Mouse (Mus musculus): ENCODE data around the gene Cdc14a.
A peak's percentile ranks its signal among the peaks of the same experiment; 100 is the strongest.

The Cdc14a gene

DNA sequence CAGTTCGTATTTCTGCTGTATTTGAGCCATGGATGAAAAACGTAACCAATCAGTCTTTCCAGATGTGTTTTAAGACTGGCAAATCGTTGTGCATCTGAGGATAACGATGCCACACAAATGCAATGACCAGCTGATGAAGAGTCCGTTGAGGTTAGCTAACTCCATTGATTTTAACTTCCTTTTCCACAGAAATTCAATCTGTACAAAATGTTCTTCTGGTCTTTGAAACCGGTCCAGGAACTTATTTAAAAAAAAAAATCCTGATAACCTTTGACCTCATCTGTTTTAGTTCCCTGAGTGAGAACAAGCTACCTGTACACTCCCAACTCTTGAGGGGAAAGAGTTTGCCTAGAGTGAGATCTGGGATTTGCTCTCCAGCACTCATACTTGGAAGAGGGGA lies 152.2 kb downstream of the Cdc14a start:
- DNase-seq (ENCODE audit: low read depth, low spot score): no peak

DNA sequence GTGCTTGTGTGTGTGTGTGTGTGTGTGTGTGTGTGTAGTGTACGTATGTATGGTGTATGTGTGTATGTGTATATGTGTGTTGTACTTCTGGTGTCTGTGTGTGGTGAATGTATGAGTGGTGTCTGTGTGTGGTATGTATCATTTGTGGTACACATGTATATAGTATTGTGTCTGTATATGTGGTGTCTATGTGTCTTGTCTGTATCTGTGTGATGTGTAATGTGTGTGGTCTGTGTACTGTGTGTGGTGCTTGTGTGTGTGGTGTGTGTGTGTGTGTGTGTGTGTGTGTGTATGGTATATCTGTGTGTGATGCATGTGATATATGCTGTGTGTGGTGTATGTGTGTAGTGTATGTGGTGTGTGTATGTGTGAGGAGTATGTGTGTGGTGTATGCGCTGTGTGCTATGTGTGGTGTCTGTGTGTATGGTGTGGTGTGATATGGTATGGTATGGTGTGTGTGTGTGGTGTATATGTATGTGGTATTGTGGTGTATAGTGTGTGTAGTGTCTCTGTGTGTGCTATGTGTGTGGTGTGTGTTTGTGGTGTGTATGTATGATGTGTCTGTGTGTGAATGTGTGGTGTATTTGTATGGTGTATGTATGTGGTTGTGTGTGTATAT lies 156.7 kb downstream of the Cdc14a start:
- no peak for DNase-seq (ENCODE audit: low read depth, low spot score)

DNA sequence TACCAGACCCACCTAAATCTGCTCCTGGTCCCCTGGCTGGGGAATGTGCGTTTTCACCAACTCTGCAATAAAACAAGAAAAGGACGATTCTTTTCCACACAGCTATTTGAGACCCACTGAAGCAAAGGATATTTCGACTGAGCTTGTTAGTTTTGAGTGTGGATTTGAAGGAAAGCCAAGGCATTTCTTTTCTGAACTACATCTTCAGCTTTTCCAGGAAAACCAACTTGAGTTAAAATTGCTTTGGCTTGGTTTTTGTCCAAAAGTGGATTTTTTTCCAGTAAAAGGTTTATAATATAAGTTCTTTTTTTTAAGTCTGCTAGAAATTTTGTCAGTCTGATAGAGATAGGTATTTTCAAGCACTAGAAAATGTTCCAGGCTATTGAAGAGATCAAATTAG lies 157.5 kb downstream of the Cdc14a start:
- DNase-seq (ENCODE audit: low read depth, low spot score): no peak

DNA sequence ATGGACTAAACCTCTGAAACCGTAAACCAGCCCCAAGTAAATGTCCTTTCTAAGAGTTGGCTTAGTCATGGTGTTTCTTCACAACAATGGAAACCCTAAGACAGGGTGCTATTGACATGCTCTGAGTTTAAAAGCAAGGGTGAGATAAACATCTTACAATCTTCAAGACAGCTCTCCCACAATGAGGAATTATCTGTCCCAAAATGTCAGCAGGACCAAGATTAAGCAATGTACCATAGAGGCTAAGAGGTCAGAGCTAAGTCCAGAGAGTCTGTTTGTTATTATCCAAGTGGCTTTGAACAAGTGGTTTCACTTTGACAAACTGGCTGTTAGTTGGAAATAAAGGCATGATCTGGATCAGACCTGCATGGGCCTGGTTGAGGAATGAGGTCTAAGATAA lies 159.9 kb downstream of the Cdc14a start:
- no peak for DNase-seq (ENCODE audit: low read depth, low spot score)

DNA sequence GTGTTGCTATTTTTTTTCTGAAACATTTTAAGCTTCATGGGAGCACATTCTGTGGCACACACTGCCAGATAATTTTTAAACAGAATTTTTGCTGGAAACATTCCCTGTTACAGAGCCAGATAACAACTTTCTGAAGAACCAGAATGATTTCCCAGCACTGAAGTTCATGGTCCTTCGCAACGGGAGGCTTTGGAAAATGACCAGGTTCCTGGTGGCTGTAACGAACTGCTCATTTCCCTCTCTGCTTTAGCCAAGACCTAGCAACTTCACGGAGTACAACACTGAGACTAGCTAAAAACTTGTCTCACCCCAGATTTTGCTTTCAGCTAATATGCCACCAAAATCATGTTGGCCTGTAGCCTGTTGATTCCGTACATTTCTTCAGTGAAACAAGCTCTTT lies 160.8 kb downstream of the Cdc14a start:
- DNase-seq (ENCODE audit: low read depth, low spot score): no peak

DNA sequence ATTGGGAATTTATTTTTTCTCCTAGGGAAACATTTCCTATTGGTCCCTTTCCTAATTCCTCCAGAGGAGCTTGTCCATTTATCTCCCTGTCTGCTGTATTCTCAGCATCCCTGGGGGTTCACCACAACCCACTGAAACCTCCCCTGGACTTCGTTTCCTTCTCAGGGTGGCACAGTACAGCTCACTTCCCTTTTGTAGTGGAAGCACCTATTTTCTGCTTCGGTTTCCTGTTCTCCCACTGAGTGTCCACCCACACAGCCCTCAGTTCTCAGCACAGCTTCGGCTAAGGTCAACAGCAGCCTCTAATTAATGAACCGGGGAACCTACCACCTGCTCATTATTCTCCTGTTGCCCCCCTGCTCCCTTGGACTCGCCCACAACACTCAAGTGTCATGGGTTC lies 167.7 kb downstream of the Cdc14a start:
- no peak for DNase-seq (ENCODE audit: low read depth, low spot score)

DNA sequence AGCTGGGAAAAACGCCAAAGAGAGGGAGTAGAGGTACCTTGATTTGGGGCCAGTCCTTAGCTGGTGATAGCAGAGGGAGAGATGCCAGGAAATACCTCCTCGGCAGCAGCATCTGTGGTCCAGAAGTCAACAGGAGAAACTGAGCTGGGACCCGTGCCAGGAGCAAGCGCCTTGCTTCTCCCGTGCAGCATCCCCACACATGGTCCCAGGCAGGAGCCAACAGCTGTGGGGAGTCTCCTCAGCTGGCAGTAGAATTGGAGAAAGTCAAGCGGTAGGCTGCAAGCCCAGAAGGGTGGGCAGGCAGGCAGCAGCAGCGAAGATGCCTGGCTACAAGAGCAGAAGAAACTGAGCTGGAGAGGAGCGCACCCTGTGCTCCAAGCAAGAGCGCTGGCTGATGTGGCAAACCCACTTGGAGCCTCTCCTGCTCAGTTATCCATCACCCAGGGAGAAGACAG lies 170.7 kb downstream of the Cdc14a start, which contains the start of gene Gpr88:
Gene Gpr88 (minus strand): TSS at position 427 of the 455 bp plus-strand sequence.
- DNase-seq (ENCODE audit: low read depth, low spot score): peak; percentile 18

DNA sequence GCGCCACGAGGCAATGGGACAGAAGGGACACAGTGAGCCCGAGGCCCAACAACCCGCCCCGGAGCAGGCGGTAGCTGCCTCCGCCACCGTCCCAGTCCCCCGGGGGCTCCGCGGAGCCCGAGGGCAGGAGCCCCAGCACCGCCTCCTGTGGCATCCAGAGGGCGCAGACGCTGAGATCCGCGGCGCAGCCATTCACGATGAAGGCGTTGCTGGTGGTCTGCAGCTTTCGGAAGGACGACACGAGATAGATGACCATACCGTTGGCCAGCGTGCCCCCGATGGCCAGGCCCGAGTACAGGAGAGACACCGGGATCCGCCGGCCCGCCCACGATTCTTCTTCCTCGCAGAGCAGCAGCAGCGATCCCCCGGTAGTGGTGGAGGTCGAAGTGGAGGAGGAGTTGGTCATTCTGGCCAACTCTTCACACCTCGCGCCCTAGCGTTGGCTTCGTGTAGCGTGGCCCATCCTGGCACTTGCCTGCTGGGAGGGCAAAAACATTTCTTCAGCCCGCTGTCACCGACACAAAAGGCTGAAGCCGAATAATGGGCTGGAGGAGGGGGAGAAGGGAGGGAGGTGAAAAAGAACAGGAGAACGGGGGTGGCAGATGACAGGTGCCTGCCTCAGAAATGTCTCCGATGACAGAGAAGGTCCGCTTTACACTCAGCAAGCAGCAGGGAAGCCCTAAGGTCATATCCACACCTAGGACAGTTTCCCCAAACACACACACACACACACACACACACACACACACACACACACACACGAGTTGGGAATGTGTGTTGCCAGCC lies 171.4 kb downstream of the Cdc14a start:
- DNase-seq (ENCODE audit: low read depth, low spot score): peak; percentile 27

DNA sequence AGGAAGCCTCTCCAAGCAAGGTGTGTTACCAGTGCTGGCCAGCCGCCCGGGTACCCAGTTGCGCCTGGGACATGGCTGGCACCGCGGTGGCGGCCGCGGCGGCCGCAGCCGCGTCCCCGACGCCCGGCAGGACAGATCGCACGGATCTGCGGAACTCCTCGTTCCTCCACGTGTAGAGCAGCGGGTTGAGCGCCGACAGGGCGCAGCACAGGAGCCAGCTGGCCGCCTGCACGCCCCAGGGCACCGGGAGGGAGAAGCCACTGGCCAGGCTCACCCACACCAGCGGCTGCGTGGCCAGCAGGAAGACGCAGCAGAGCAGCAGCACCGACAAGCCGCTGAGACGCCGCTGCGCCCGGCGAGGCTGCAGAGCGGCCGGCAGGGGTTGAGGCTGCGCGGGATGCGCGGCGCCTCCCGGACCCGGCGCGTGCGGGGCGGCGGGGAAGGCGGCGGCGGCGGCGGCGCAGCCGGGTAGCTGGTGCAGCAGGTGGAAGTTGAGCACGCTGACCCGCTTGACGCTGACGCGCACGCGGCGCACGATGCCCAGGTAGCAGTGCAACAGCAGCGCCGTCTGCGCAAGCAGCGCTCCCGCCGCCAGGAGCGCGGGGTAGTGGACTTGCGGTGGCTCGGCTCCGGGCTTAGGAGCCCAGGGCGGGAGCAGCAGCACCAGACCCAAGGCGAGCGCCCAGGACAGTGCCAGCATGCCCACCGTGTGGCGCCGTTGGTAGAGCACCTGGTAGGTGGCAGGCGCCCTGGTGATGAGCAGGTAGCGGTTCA lies 172.2 kb downstream of the Cdc14a start:
- DNase-seq (ENCODE audit: low read depth, low spot score): peak; percentile 46

DNA sequence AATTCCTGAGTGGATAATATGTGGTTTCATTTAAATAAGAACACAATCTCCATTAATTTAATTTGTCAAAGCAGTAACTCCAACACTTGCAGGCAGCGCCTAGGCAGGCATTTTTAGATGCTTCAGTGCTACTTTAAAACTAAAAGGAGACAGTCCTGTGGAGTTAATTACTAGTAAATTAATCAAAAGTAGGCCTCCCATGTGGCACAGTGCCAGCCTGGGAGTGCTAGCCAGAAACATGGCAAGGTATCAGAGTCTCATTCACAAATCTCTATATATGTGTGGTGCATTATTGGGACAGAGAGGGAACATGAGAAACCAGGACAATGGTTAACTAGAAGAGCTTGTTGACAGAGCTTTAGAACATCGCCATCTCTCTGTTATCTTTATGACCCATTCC lies 174.8 kb downstream of the Cdc14a start:
- DNase-seq (ENCODE audit: low read depth, low spot score): no peak

DNA sequence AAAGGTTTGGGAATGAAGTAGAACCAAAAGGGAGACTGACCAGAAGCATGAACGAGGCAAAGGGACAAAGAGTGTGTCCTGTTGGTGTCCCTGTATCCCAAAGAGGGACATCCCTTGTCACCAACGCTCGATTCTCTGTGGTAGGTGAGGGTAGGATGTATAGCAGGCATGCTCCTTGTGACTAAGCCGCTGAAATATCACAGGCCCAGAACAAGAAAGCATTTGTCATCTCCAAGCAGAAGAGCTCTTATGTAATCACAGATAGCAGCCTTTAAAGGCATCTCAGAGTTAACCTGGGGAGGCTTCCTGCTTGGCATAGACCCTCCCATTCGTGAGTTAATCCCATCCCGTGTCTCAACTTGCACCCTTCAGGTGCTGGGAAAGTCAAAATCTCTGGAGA lies 179.4 kb downstream of the Cdc14a start:
- DNase-seq (ENCODE audit: low read depth, low spot score): no peak

DNA sequence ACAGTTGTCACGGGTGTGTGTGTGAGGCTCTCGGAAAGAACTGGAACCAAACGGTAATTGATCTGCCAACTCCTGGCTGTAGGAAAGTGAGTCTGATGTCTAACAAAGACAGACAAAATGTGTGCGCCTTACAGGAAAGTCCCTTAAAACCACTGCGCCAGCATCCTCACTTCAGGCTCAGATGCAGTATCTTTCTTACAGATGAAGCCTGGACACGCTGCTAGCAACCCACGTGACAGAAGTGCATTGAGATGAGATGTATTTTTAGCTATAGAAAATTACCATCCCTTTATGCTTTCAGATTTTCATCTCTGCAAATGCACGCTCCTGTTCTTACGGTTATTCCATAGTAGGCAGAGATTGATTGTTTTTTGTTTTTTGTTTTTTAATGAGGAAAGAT lies 181.1 kb downstream of the Cdc14a start:
- no peak for DNase-seq (ENCODE audit: low read depth, low spot score)

DNA sequence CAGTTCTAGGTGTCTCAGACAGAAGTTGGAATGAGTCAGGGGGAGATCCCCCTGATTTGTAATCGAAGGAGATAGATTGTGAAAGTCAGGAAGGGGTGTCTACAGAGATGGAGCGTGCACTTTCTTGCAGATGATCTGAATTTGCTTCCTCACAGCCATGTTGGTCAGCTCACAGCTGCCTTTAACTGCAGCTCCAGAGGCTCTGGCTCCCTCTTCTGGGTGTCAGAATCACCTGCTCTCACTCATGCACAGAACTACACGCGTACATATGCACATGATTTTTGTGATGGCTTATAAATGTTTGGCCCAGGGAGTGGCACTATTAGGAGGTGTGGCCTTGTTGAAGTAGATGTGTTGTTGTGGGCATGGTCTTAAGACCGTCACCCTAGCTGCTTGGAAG lies 186.3 kb downstream of the Cdc14a start:
- DNase-seq (ENCODE audit: low read depth, low spot score): peak; percentile 26

DNA sequence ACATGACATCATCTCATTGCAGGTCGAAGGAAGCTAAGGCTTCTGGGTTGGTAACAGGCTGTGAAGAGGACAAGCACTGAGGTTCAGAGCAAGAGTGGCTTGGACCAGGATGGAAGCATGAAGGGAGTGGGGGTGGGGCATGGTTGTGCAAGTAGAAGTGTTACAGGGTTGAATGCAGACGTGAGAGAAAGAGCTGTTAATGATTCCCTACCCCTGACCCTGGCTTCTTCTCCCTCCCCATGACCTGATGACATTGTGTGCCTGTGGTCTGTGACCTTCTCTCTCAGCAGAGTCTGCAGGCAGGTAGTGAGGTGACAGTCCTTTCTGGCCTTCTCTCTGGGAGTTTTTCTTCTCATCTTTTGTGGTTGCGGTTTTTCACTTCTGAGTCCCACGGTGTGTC lies 187.0 kb downstream of the Cdc14a start:
- no peak for DNase-seq (ENCODE audit: low read depth, low spot score)

DNA sequence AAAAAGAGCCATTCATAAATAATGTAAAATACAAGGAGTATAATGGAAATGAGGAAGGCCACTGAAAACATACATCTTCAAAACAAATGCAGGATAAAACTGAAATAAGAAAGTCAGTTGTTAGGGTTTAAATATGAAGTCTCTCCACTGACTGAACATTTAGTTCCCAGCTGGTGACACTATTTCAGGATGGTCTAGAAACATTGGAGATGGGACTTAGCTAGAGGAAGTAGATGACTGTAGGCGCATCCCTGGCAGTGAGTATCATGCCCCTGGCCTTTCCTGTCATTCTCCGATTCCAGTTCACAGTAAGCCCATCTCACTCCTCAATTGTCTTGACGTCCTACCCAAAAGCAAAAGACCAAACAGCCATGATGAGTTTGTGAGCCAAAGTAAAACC lies 190.3 kb downstream of the Cdc14a start:
- no peak for DNase-seq (ENCODE audit: low read depth, low spot score)

DNA sequence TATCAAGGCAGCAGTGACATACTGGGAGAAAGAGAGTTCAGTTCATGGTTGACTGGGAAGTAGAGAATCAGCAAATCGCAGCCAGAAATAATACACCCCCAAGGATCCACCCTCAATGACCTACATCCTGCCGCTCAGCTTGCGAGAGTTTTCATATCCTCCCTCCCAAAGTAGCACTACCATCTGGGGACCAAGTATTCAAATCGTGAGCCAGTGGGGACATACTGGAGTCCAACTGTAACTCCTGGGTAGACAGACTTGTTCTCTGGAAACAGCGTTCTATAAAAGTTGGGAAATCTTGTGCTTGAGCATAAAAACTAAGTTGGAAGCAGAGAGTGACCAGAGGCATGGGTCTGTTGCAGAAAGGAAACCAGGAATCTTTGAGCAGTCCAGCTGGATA lies 191.1 kb downstream of the Cdc14a start:
- DNase-seq (ENCODE audit: low read depth, low spot score): no peak

DNA sequence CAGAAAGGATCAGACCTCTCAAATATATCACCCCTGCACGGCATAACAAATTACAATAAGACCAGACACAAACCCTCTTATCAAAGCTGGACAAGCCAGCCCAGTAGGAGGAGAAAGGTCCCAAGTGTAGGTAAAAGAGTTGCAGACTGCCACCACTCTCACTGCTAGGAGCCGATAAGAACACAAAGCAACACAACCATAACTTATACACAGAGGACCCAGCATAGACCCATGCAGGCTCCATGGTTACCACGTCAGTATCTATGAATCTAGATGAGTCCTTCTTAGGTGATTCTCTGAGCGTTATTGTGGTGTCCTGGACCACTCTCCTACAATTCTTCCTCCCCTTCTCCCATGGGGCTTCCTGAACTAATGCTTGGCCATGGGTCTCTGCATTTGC lies 194.5 kb downstream of the Cdc14a start:
- DNase-seq (ENCODE audit: low read depth, low spot score): no peak

DNA sequence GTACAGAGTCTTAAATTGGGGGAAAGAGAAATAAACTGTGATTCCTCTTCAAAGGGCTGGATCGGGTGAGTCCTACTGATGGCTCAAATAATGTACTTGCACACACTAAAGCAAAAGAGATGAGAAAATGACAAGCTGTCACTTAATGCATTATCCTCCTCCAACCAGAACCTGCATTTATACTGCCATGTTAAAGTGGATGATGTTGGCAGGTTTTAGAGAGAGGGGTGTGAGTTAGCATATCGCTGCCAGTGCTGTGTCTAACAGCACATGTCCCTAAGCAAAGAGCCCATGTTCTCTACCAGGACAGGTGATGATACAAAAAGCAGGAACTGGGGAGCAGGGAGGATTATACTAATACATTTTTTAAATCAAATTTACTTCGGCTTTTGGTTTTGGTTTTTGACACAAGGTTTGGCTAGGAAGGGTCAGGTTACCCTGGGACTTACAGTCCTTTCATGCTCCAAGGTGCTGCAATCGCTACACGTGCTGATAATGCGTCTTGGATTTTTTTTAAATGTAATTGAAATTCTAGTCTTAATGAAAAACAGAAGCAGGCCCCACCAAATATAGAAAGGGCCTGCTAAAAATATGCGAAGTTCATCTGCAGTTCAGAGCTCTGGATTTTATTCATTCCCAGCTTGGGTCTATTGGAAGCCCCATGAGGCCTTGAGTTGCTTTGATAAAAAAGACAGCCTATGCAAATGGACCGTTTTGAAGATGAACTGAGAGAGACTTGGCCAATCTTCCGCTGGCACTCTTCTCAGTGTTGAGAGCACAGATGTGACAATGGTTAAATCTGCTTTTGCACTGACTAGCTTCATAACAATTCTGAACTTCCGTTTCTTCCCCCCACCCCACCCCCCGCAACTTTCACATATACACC lies 195.2 kb downstream of the Cdc14a start:
- DNase-seq (ENCODE audit: low read depth, low spot score): no peak

DNA sequence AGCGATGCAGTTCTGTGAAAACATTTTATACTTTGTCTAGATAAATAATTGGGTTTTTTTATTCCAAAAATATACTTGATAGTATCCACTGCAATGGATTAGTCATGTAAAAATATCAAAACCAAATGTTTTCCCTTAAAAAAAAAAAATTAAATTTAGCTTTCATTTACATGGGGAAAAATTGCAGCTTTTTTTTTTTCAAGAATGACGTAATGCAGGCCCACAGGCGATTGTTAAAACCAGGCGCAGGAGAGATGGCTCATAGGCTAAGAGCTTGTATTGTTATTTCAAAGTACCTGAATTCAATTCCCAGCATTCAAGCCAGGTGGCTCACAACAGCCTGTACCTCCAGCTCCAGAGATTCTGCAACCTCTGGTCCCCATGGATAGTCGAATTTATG lies 196.4 kb downstream of the Cdc14a start:
- no peak for DNase-seq (ENCODE audit: low read depth, low spot score)

DNA sequence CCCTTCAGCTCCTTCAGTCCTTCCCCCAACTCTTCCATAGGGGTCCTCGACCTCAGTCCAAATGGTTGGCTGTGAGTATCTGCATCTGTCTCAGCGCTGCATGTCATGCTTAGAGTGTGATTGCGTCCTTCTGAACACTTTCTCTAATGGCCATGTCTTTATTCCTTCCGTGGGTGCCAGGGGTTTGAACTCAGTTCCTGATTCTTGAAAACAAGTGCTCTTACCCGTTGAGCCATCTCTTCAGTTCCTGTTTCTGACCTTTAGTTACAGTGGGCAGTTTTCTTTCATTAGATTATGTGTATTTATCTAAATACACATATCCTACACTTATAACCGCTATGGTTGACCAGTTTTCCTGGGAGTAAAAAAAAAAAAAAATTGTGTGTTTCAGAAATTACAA lies 196.9 kb downstream of the Cdc14a start:
- DNase-seq (ENCODE audit: low read depth, low spot score): no peak

Measured in R1 (cell line).